Mouse (Mus musculus): ENCODE measurements around the gene Dlk1.

GRCm38 (mm10) chr12:109423716-109424429, 28.8 kb upstream of the Dlk1 start:
- TF ChIP-seq TAL1 (IDR thresholded peaks at IDR 0.05; ENCODE audit: low read length): no peak
- no peak for TF ChIP-seq GATA1 (IDR thresholded peaks at IDR 0.05; ENCODE audit: low read length)
